Mouse (Mus musculus): Measurements from ENCODE around the gene Abcg4. TPM values are rescaled to one million over a fixed set of nuclear protein-coding genes. Genes with fewer than 3 reads are reported as not detected.
"Not testable (repeated sequence)": the region's sequence is repeated elsewhere in the genome, so short reads cannot be mapped to it uniquely, and the experiment has no call there.

The Abcg4 gene
- polyA plus RNA-seq, 1 experiment from 2014 or later = 3.4 TPM

GRCm38 (mm10) chr9:44327064-44327711, 38.8 kb upstream of the Abcg4 start:
- peak; percentile 59 for ATAC-seq (replicated peaks; ENCODE audit: low FRiP score)
- H3K27ac ChIP-seq = peak overlapping the region; percentile 97
- H3K27me3 ChIP-seq = no peaks in the 10 kb centered on the region
- peak overlapping the region; percentile 76 for H3K4me2 ChIP-seq
- H3K4me1 ChIP-seq = peaks cover 17% of the 10 kb centered on the region
- no peaks in the 10 kb centered on the region for H3K9me3 ChIP-seq (replicated peaks)
- peak overlapping the region; percentile 93 for H3K9ac ChIP-seq
- peak overlapping the region; percentile 88 for H3K4me3 ChIP-seq (replicated peaks)
- peaks cover 36% of the 10 kb centered on the region for H3K36me3 ChIP-seq
- under 1% methylated on average over 22 of the region's 22 CpGs for WGBS

DNA sequence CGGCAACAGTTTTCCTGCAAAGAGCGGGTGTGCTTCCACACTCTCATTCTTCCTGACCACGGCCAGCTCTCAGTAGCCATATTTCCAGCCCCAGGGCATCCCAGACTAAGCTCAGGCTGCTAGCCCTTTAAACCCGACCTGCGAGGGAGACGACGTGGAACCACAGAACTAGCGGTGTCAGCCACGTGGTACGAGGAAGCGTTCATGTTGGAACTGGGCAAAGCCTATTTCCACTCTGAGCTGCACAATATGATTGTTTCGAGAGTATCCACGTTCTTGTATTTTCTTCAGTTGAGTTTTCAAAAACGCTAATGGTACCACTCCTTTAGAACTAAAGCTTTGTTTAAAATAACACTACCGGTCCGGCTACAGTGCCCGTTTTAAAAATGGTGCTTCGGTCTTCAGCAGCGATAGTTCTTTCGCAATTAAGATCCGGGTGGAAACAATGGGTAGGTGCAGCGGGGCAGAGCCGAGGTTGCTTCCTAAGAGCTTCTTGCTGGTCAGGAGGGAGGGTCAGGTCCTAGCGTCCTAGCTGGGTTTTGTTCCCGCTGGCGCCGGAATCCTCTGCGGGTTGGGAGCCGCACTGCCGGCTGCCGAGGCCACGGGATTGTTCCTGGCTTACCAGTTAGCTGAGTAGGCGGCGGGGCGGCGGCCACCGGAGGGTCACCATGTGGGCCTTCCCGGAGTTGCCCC, 38.1 kb upstream of the Abcg4 start:
- H3K9me3 ChIP-seq (replicated peaks) = no peaks in the 10 kb centered on the region
- no peaks in the 10 kb centered on the region for H3K27me3 ChIP-seq
- peak overlapping the region; percentile 97 for H3K27ac ChIP-seq
- ATAC-seq (replicated peaks; ENCODE audit: low FRiP score) = peak; percentile 94
- WGBS = under 1% methylated on average over 38 of the region's 38 CpGs
- H3K4me3 ChIP-seq (replicated peaks) = peak overlapping the region; percentile 88
- peak overlapping the region; percentile 76 for H3K4me2 ChIP-seq
- peaks cover 17% of the 10 kb centered on the region for H3K4me1 ChIP-seq
- H3K36me3 ChIP-seq = peaks cover 30% of the 10 kb centered on the region
- peak overlapping the region; percentile 93 for H3K9ac ChIP-seq

- no peaks in the 10 kb centered on the region for H3K9me3 ChIP-seq (replicated peaks)
- H3K27ac ChIP-seq = peak within 1 kb of the TSS; percentile 97
- H3K36me3 ChIP-seq = peaks cover 23% of the 10 kb centered on the region
- H3K4me1 ChIP-seq = peaks cover 18% of the 10 kb centered on the region
- H3K4me3 ChIP-seq (replicated peaks) = peak within 1 kb of the TSS; percentile 88
- 2% methylated on average over 12 of the region's 12 CpGs for WGBS
- peak within 1 kb of the TSS; percentile 76 for H3K4me2 ChIP-seq
- peak within 1 kb of the TSS; percentile 93 for H3K9ac ChIP-seq
- ATAC-seq (replicated peaks; ENCODE audit: low FRiP score) = peak; percentile 42
- no peaks in the 10 kb centered on the region for H3K27me3 ChIP-seq
Observed at GRCm38 (mm10) chr9:44325768-44326370, 37.5 kb upstream of the Abcg4 start, which contains the start of gene Dpagt1. TSS of gene Dpagt1 (plus strand) at chr9:44326019.

DNA sequence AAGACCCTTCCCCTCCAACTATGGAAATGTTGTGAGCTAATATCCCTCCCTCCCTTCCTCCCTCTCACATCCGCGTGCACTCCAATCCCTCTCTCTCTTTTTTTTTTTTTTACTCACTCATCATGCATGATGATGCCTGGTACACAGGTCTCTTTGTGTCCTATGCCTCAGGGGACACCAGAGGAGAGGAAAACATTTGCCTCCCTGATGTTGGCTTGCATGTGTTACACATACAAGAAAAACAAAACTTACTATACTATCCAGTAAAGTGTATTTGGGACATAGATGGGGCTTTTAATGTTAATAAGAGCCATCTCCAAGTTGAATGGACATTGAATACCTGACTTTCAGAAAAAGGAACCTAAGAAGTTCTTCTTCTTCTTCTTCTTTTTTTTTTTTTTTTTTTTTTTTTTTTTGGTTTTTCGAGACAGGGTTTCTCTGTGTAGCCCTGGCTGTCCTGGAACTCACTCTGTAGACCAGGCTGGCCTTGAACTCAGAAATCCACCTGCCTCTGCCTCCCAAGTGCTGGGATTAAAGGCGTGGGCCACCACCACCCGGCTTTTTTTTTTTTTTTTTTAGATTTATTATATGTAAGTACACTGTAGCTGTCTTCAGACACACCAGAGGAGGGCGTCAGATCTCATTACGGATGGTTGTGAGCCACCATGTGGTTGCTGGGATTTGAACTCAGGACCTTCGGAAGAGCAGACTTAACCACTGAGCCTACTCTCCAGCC, 36.8 kb upstream of the Abcg4 start:
- Histone ChIP-seq H3K27ac (peak overlapping the region; percentile 97), H3K4me1 (peaks cover 24% of the 10 kb centered on the region), H3K36me3 (peaks cover 17% of the 10 kb centered on the region), H3K4me3 (replicated peaks) (peak overlapping the region; percentile 88), H3K4me2 (peak overlapping the region; percentile 76)
- not testable (repeated sequence) for ATAC-seq (replicated peaks; ENCODE audit: low FRiP score); H3K27me3 ChIP-seq; H3K9me3 ChIP-seq (replicated peaks); H3K9ac ChIP-seq
- WGBS = 67% methylated on average over 7 of the region's 8 CpGs

GRCm38 (mm10) chr9:44324147-44324546, 35.7 kb upstream of the Abcg4 start:
- peaks cover 6% of the 10 kb centered on the region for H3K36me3 ChIP-seq
- H3K4me2 ChIP-seq = no peak overlapping the region
- H3K27ac ChIP-seq = no peak overlapping the region
- ATAC-seq (replicated peaks; ENCODE audit: low FRiP score) = no peak
- no peaks in the 10 kb centered on the region for H3K27me3 ChIP-seq
- no peak overlapping the region for H3K4me3 ChIP-seq (replicated peaks)
- WGBS = 63% methylated on average over 6 of the region's 6 CpGs
- no peak overlapping the region for H3K9ac ChIP-seq
- H3K4me1 ChIP-seq = peaks cover 30% of the 10 kb centered on the region
- no peaks in the 10 kb centered on the region for H3K9me3 ChIP-seq (replicated peaks)

DNA sequence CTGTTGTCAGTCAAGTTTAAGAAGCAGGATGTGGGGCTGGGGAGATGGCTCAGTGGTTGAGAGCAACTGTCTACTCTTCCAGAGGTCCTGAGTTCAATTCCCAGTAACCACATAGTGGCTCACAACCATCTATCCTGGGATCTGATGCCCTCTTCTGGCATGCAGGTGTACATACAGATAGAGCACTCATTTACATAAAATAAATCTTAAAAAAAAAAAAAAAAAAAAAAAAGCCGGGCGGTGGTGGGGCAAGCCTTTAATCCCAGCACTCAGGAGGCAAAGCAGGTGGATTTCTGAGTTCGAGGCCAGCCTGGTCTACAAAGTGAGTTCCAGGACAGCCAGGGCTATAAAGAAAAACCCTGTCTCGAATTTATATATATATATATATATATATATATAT, 35.2 kb upstream of the Abcg4 start:
- H3K4me3 ChIP-seq (replicated peaks); ATAC-seq (replicated peaks; ENCODE audit: low FRiP score): not testable (repeated sequence)
- WGBS = 76% methylated on average over 2 of the region's 4 CpGs

DNA sequence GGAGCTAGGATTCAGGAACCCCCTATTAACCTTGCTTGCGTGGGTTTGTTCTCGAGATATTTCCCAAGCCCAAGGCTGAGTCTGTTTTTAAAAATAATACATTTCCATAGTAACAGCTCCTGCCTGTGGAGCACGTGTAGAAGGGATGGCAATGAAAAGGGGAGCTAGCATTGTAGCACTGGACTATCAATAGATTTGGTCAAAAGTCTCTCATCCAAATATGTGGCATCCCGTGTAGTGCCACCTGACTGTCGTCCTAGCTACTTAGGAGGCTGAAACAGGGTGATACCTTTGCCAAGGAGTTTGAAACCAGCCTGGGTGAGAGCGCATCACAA, 32.4 kb upstream of the Abcg4 start:
- ATAC-seq (replicated peaks; ENCODE audit: low FRiP score) = no peak
- H3K4me1 ChIP-seq = peaks cover 36% of the 10 kb centered on the region
- H3K4me2 ChIP-seq = peak overlapping the region; percentile 94
- H3K4me3 ChIP-seq (replicated peaks) = peak overlapping the region; percentile 87
- H3K27me3 ChIP-seq = no peaks in the 10 kb centered on the region
- peak overlapping the region; percentile 49 for H3K9ac ChIP-seq
- H3K36me3 ChIP-seq = peaks cover 13% of the 10 kb centered on the region
- H3K27ac ChIP-seq = peak overlapping the region; percentile 72
- H3K9me3 ChIP-seq (replicated peaks) = no peaks in the 10 kb centered on the region
- WGBS = 24% methylated on average over 6 of the region's 6 CpGs

More for the DNA sequence above, 35.2 kb upstream of the Abcg4 start:
- H3K9me3 ChIP-seq (replicated peaks); H3K9ac ChIP-seq; H3K36me3 ChIP-seq; H3K27ac ChIP-seq; H3K4me2 ChIP-seq; H3K27me3 ChIP-seq: not testable (repeated sequence)
- H3K4me1 ChIP-seq = peaks cover 35% of the 10 kb centered on the region

- peak; percentile 97 for ATAC-seq (replicated peaks; ENCODE audit: low FRiP score)
- H3K4me1 ChIP-seq = peaks cover 33% of the 10 kb centered on the region
- peak within 1 kb of the TSS; percentile 94 for H3K4me2 ChIP-seq
- H3K27ac ChIP-seq = peak within 1 kb of the TSS; percentile 72
- peak within 1 kb of the TSS; percentile 82 for H3K9ac ChIP-seq
- H3K36me3 ChIP-seq = peaks cover 19% of the 10 kb centered on the region
- peak within 1 kb of the TSS; percentile 87 for H3K4me3 ChIP-seq (replicated peaks)
- no peaks in the 10 kb centered on the region for H3K27me3 ChIP-seq
- WGBS = under 1% methylated on average over 67 of the region's 67 CpGs
- H3K9me3 ChIP-seq (replicated peaks) = no peaks in the 10 kb centered on the region
Observed at GRCm38 (mm10) chr9:44319887-44320798, 31.7 kb upstream of the Abcg4 start, which contains the start of gene C2cd2l. TSS of gene C2cd2l (minus strand) at chr9:44320285.

DNA sequence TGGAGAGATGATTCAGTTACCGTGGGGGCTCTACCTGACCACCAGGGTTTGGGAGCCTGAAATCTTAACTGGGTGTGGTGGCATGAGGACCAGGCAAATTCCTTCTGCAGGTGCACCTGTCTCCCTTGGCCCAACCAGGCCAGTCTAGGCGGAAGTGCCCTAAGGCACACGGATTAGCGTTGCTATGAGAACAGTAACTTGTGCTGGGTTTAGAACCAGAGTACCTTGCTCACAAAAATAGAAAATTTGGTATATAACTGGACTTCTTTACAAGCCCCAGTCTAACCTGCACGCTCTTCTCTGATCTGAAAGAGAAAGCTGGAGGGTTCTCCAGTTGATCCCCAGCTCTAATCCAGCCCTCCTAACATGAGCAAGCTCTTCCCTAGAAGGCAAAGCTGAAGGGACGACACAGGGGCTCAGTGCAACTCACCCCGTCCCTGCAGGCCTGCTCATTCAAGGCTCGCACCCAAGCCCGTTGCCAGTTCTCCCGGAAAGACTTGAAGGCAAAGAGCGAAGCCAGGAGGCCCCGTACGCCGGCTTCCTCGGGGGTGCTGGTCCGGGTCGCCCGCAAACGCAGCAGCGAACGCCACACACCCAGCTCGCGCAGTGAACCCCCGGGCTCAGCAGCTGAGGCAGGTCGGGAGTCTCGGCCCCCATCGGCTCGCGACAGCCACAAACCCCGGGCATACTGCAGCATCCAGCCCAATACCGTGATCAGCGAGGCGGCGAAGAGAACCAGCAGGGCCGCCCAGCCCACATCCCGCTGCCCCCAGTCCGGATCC, 30.9 kb upstream of the Abcg4 start:
- 3% methylated on average over 37 of the region's 37 CpGs for WGBS
- Histone ChIP-seq H3K9ac (peak overlapping the region; percentile 82), H3K27me3 (no peaks in the 10 kb centered on the region), H3K4me2 (peak overlapping the region; percentile 94), H3K27ac (peak overlapping the region; percentile 72), H3K9me3 (replicated peaks) (no peaks in the 10 kb centered on the region), H3K36me3 (peaks cover 27% of the 10 kb centered on the region), H3K4me1 (peaks cover 29% of the 10 kb centered on the region), H3K4me3 (replicated peaks) (peak overlapping the region; percentile 87)
- peak; percentile 2 for ATAC-seq (replicated peaks; ENCODE audit: low FRiP score)

DNA sequence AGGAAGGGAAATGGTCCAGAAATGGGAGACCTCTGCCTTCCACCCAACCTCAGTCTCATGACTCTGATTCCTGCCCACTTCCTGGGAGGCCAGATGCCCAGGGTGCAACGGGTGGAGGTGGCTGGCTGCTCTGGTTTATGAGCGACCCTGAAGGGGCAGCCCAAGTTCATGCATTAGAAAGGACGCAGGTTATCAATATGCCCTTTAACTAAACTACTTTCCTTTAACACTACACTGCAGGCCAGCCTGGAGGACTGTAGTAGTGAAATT, 30.3 kb upstream of the Abcg4 start:
- H3K36me3 ChIP-seq = peaks cover 32% of the 10 kb centered on the region
- H3K9me3 ChIP-seq (replicated peaks) = no peaks in the 10 kb centered on the region
- H3K27ac ChIP-seq = peak overlapping the region; percentile 72; the same call in 1 of the 2 replicates
- ATAC-seq (replicated peaks; ENCODE audit: low FRiP score) = no peak
- peaks cover 29% of the 10 kb centered on the region for H3K4me1 ChIP-seq
- peak overlapping the region; percentile 94 for H3K4me2 ChIP-seq
- peak overlapping the region; percentile 82 for H3K9ac ChIP-seq
- H3K4me3 ChIP-seq (replicated peaks) = peak overlapping the region; percentile 87
- WGBS = 29% methylated on average over 3 of the region's 3 CpGs
- H3K27me3 ChIP-seq = no peaks in the 10 kb centered on the region

All from kidney, embryonic 15.5 days (tissue).